Mouse (Mus musculus) megakaryocyte, adult 5-6 weeks (primary cell): Measurements from ENCODE around the gene Atp8b3. TPM values are rescaled to one million over a fixed set of nuclear protein-coding genes. Genes with fewer than 3 reads are reported as not detected.

Experiments used
- ATAC-seq: 2 replicates; pipeline ENCODE4 v1.8.0; 2016; ENCODE audit warnings: mild to moderate bottlenecking, inconsistent platforms; ENCODE audit not compliant: poor library complexity, severe bottlenecking
- total RNA-seq, 2 experiments: library from RNA; stranded (forward) in 1 of 2; stranded (reverse) in 1 of 2; fragments of 153-499, 151-499 nt in 1 of 2; fragments of 221-1000, 200-1000 nt in 1 of 2; gene quantifications; 2 replicates each; pipeline versions ENCODE4 v1.2.3 to v1.2.4; 2015 to 2017

Atp8b3 gene
- total RNA-seq (2015): not detected in 2 replicates
- total RNA-seq (2017): not detected in 2 replicates

- ATAC-seq: peak; percentile 91
Observed at GRCm38 (mm10) chr10:80538710-80539394, at the start of gene Atp8b3. Gene Atp8b3 (minus strand): TSS chr10:80539124.

- ATAC-seq: no peak
Observed at GRCm38 (mm10) chr10:80587305-80587657, 48.4 kb upstream of the Atp8b3 start.

- ATAC-seq: no peak
Observed at GRCm38 (mm10) chr10:80586407-80587304, 47.7 kb upstream of the Atp8b3 start.

GRCm38 (mm10) chr10:80585581-80585980, 46.7 kb upstream of the Atp8b3 start:
- ATAC-seq: no peak

GRCm38 (mm10) chr10:80584642-80585552, 46.0 kb upstream of the Atp8b3 start:
- ATAC-seq: no peak

GRCm38 (mm10) chr10:80584045-80584488, 45.1 kb upstream of the Atp8b3 start:
- ATAC-seq: no peak

GRCm38 (mm10) chr10:80583047-80583446, 44.1 kb upstream of the Atp8b3 start:
- ATAC-seq: no peak

- 0 out of 2 replicates have a peak, but pooled peaks have one; percentile 17 for ATAC-seq
Observed at GRCm38 (mm10) chr10:80578911-80579310, 40.0 kb upstream of the Atp8b3 start.

GRCm38 (mm10) chr10:80578131-80578750, 39.3 kb upstream of the Atp8b3 start:
- ATAC-seq: peak; percentile 66

GRCm38 (mm10) chr10:80577195-80578130, 38.5 kb upstream of the Atp8b3 start, which contains the start of gene Klf16:
Gene Klf16 (minus strand): TSS chr10:80577321.
- ATAC-seq: peak; percentile 83

GRCm38 (mm10) chr10:80576351-80577194, 37.6 kb upstream of the Atp8b3 start:
- ATAC-seq: no peak

GRCm38 (mm10) chr10:80575925-80576324, 37.0 kb upstream of the Atp8b3 start:
- no peak for ATAC-seq

- ATAC-seq: no peak
Observed at GRCm38 (mm10) chr10:80574896-80575295, 36.0 kb upstream of the Atp8b3 start.

GRCm38 (mm10) chr10:80573944-80574343, 35.0 kb upstream of the Atp8b3 start:
- ATAC-seq: no peak

GRCm38 (mm10) chr10:80572477-80572876, 33.6 kb upstream of the Atp8b3 start:
- no peak for ATAC-seq

- ATAC-seq: peak; percentile 27
Observed at GRCm38 (mm10) chr10:80570871-80571836, 32.2 kb upstream of the Atp8b3 start.

GRCm38 (mm10) chr10:80570419-80570818, 31.5 kb upstream of the Atp8b3 start:
- ATAC-seq: no peak
